Mouse (Mus musculus) embryo, embryonic 10 days (tissue): ENCODE results near the gene Abcb11.

Source experiments
- DNase-seq: peaks from one replicate; pipeline ENCODE4 v3.0.0-alpha.2; 2015; ENCODE audit warnings: low spot score

Abcb11 gene

DNA sequence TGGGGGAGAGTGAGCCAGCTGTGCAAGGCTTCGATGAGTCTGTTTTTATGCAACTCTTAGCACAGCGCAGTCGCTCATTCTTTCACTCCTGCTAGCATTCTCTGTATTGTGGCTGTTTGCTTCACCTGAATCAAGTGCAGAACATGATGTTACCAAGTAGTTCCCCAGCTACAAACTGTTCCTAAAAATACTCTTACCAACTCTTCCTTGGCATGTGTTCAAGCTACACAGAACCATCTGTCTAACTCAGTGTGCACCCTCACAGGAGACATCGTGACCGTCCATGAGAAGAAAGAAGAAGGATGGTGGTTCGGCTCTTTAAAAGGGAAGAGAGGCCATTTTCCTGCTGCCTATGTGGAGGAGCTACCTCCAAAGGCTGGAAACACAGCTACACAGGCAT is 153.7 kb downstream of the Abcb11 start:
- no peak for DNase-seq
